Mouse (Mus musculus) embryonic fibroblast, embryonic 13.5 days (primary cell): ENCODE measurements at regions not wholly inside any gene's neighbourhood (a gene's known extent, or its start where the extent isn't known, plus 50 kb on each side); places are given as distances from the start of the nearest gene placed in this dataset.
A peak's percentile ranks its signal among the peaks of the same experiment; 100 is the strongest.

Experiments
- H3K27ac ChIP-seq: 2 replicates; pipeline ENCODE4 v1.5.1; 2012; ENCODE audit warnings: low read length, control low read depth, inconsistent platforms; ENCODE audit not compliant: insufficient read depth
- H3K4me1 ChIP-seq: 2 replicates; pipeline ENCODE4 v1.6.1; 2011; ENCODE audit warnings: low read length; ENCODE audit not compliant: control insufficient read depth, insufficient read depth
- H3K4me3 ChIP-seq: 2 replicates; pipeline ENCODE4 v1.5.1; 2011; ENCODE audit warnings: mild to moderate bottlenecking, control low read depth, low read length; ENCODE audit not compliant: insufficient read depth
- CTCF ChIP-seq: IDR thresholded peaks from 2 replicates; pipeline ENCODE4 v1.5.1; 2011; ENCODE audit warnings: mild to moderate bottlenecking, control low read depth, low read length, moderate library complexity, borderline replicate concordance; ENCODE audit not compliant: insufficient read depth
- POLR2A ChIP-seq: IDR thresholded peaks from 2 replicates; pipeline ENCODE4 v1.6.1; 2011; ENCODE audit warnings: low read depth, mild to moderate bottlenecking, control low read depth, low read length, moderate library complexity

DNA sequence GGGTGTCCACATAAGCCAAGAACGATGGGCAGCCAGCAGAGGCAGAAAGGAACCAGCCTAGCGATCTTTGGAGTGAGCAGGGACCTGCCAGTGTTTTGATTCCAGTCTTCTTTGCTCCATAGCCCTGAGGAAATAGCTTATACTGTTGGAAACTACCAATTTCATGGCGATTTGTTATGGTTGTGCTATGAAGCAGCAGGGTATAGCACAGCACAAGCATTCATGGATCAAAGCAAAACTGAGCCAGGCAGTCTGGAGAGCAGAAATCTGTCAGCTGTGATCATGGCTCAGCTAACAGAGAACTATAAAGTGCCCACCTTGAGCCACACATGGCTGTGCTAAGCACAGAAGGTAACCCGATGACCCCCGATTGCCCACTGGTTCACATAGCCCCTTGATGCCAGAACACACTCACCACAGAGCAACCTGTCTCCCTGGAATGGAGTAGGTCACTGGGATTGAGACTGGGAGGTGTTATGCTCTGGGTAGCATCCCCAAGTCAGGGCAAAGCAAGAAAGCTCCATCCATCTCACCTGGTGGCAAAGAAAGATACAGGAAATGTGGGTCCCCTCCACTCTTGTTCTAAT is 158.9 kb upstream of the Adamts16 start:
- Histone ChIP-seq H3K4me3 (no peak overlapping the region), H3K27ac (no peak overlapping the region), H3K4me1 (no peaks in the 10 kb centered on the region)
- TF ChIP-seq POLR2A (no peak), CTCF (no peak)

DNA sequence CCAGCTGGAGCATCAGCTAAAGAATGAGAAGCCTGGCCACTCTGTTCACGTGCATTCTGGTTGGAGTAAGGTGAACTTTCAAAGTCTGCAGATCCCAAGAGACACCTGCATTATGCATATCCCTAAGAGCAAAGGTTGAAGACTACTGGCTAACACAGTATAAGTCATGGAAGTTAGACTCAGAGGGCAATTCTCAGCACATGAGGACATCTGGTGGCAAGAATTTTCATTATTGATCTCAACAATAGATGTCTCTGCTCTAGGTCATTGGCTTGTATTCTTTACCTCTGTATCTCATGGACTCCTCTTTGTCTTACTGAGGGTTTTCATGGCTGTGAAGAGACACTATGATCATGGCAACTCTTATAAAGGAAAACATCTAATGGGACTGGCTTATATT is 151.9 kb upstream of the Adamts16 start:
- Histone ChIP-seq H3K4me3 (no peak overlapping the region), H3K27ac (no peak overlapping the region), H3K4me1 (no peaks in the 10 kb centered on the region)
- no peak for TF ChIP-seq CTCF
- no peak for TF ChIP-seq POLR2A

DNA sequence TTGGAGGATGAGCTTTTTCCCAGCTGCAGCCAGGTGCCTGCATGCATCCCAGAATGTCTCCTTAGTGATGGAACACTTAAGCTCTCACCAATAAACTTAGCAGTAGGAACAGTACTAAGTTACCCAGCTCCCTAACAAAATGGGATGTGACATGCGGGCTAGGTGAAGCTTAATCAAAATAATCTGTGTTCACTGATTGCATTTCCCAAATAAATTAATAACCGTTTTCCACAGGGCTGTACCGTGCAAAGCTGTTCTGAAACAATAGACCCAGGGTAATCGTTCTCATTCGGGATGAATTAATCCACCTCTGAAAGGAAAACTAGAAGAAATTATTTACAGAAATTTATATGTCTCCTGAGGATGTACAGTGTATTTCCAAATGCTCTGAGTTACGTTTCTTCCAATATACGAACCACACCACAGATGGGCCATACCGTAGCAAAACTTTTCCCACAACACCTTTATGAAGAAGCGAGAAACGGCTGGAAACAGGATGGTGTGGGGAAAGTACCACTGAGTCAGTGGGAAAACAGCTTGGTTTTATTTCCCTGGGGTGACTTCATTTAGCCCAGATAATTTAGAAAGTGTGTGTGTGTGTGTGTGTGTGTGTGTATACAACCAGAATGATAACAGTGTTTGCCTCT is 148.5 kb upstream of the Adamts16 start:
- Histone ChIP-seq H3K4me1 (no peaks in the 10 kb centered on the region), H3K4me3 (no peak overlapping the region), H3K27ac (no peak overlapping the region)
- TF ChIP-seq POLR2A (no peak), CTCF (no peak)

DNA sequence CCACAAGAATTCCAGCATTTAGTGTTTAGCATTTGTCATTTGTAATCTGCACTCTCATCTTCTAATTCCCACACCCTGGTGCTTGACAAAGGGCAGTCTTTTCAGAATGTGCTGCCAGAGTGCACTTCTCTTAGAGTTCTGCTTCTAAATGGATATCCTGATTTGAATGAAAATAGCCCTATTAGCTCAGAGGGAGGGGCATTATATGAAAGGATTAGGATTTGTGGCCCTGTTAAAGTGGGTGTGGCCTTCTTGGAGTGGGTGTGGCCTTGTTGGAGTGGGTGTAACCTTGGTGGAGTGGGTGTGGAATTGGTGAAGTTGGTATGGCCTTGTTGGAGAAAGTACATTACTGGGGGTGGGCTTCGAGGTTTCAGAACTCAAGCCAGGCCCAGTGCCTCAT is 137.7 kb upstream of the Adamts16 start:
- Histone ChIP-seq H3K27ac (peak overlapping the region; percentile 13; the same call in 1 of the 2 replicates), H3K4me1 (no peaks in the 10 kb centered on the region), H3K4me3 (no peak overlapping the region)
- no peak for TF ChIP-seq POLR2A
- no peak for TF ChIP-seq CTCF

DNA sequence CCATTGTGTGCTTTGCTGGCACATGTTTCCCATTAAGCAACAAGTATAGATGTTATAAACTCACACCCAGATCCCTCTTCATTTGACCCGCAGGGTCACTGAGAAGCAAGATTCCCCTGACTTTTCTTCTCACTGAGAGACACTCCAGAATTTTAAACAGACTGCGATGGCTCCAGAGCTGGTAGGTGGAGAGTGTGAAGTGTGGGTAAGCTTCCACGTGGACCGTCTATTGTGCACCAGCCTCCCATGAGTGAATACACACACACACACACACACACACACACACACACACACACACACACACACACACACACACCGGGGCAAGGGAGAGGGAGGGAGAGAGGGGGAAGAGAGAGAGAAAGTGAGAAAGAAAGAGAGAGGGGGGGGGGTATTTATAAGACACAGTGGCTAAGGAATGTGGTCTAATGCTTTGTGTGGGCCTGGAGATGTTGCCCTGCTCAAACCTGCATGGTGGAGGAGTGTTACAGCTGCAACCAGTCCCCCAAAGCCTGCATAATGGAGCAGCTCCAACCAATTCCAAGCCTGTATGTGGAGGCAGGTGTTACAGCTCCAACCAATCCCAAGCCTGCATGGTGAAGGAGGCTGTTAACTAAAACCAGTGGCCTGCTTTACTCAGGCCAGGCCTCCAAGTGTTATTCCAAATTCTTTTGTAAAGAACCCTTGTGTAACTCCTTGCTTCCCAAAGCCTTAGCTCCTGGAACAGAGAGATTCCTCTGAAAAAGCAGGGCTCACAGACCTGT is 137.1 kb upstream of the Adamts16 start:
- Histone ChIP-seq H3K4me3 (no peak overlapping the region), H3K4me1 (no peaks in the 10 kb centered on the region), H3K27ac (peak overlapping the region; percentile 13; the same call in 1 of the 2 replicates)
- no peak for TF ChIP-seq POLR2A
- no peak for TF ChIP-seq CTCF

DNA sequence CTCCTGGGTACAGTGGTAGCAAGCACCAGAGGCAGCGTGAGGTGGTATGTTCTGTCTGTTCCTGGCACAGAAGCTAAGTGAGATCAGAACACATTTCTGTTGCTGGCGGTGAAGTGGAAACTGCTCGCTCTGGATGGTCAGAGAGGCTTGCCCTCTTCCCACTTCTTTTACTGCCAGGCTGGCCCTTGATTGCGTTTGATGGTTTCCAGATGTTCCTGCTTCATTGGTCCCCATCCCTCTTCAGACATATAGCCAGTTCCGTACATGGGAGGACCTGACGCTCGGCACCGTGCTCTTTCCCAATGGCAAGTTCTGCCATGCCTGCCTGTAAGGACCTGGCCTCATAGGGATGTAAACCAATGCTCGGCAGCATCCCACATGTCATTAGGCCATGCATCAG is 128.0 kb upstream of the Adamts16 start:
- no peak overlapping the region for H3K27ac ChIP-seq
- TF ChIP-seq CTCF, result no peak
- no peak for TF ChIP-seq POLR2A
- H3K4me1 ChIP-seq, result no peaks in the 10 kb centered on the region
- no peak overlapping the region for H3K4me3 ChIP-seq

DNA sequence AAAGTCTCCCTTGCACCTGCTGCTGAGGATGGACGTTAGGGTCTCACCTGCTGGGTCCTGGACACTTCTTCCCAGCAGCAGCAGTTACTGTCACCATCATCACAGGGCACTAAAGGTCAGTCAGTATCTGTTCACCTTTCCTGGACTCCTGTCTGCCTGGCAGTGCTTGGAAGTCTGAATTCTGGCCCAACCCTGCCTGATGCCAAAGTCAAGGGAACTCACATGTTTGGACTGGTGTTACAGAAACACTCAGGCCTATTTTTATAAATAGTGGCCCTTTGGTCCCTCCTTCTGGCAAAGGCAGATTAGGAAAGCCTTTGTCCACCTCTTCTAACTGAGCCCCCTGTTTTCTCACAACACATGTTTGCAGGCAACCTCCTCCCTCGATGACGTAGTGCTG is 126.2 kb upstream of the Adamts16 start:
- Histone ChIP-seq H3K4me3 (no peak overlapping the region), H3K4me1 (no peaks in the 10 kb centered on the region), H3K27ac (no peak overlapping the region)
- TF ChIP-seq CTCF (no peak), POLR2A (no peak)

DNA sequence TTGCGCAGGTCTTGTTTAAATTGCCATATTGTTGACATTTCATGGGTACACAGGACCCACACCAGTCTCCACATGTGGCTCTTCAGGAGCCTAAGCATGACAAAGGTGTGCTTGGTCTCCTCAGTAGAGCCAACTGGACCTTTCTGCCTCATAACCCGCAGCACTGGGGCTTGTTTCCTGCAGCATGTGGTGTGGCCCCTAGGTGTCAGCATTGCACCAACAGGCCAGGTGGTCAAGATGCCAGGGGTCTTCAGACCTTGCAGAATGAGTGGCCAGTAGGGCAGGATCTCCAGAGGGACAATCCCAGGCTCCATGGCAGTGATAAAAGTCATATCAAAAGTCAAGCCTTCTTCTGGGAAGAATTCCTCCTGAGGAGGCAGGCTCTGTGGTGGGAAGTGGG is 121.8 kb upstream of the Adamts16 start:
- Histone ChIP-seq H3K4me3 (no peak overlapping the region), H3K27ac (no peak overlapping the region), H3K4me1 (no peaks in the 10 kb centered on the region)
- peak; percentile 50; the same call in 1 of the 2 replicates for TF ChIP-seq CTCF
- no peak for TF ChIP-seq POLR2A

DNA sequence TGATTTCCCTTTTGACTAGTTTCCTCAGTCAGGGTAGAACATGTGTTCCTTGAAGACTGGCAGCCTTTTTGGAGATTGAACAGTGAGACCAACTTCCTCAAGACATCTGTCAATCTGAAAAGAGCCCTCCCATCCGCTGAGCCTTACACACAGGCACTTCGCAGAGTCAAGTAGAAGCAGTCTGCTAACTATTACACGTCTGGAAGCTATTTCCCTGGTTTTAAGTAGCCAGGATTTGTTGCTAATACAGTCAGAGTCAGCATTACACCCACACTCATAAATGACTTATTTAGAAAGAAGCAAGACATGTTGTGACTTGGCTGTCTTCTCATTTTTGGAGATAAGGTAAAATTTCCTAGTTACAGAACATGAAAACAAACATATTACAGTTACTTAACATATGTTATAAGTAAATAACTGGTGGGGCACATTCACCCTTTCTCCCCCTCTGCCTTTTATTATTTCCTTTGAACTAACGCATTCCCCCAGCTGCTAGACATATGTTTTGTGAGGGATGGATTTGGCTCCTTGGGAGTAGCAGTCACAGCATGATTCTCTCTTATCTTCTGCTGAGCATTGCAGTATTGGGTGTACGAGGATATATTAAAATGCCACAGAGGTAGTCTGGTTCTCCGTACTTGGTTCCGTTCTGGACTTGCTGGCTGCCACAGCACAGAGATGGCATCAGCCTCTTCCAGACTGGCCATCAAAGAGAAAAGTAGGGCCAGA is 92.9 kb upstream of the Adamts16 start:
- no peak overlapping the region for H3K4me3 ChIP-seq
- TF ChIP-seq POLR2A (no peak), CTCF (no peak)
- H3K4me1 ChIP-seq, result no peaks in the 10 kb centered on the region
- H3K27ac ChIP-seq, result no peak overlapping the region
